Mouse (Mus musculus): ENCODE results near the gene Rap2a. TPM values are rescaled to one million over a fixed set of nuclear protein-coding genes. Genes with fewer than 3 reads are reported as not detected.
A peak's percentile ranks its signal among the peaks of the same experiment; 100 is the strongest.

Rap2a gene
- polyA plus RNA-seq, 1 experiment from 2014 or later = 48.4 TPM

DNA sequence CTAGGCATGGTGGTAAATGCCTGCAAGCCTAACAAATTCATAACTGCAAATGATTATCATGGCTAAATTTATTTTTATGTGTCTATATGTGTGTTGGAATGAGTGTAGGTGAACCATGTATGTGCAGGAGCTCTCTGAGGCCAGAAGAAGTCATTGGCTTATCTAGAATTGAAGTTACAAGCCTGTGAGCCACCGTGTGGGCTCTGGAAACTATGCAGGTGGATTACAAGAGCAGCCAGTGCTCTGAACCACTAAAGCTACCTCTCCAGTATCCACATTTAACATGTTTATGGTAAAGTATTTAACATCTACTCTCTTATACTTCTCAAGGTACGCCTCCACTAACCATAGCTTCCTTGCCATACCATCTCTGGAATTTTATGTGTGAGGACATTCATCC is 66.7 kb downstream of the Rap2a start:
- DNase-seq (ENCODE audit: low spot score) = no peak

More for the DNA sequence above, 66.7 kb downstream of the Rap2a start:
- 69% methylated on average over 2 of the region's 2 CpGs for WGBS
- Histone ChIP-seq H3K9ac (replicated peaks; ENCODE audit: low read depth) (no peak overlapping the region), H3K27ac (ENCODE audit: low read length) (peak overlapping the region; percentile 55; the same call in 1 of the 2 replicates), H3K9me3 (ENCODE audit: low read length) (no peaks in the 10 kb centered on the region), H3K36me3 (ENCODE audit: insufficient read depth, low read length) (no peaks in the 10 kb centered on the region), H3K4me3 (ENCODE audit: low read depth, low read length) (no peak overlapping the region), H3K4me1 (ENCODE audit: insufficient read depth, low read depth, low read length) (no peaks in the 10 kb centered on the region), H3K27me3 (replicated peaks; ENCODE audit: insufficient read depth, low read length) (no peaks in the 10 kb centered on the region), H3K4me2 (replicated peaks; ENCODE audit: low read depth, low read length) (no peak overlapping the region)
- TF ChIP-seq EP300 (IDR thresholded peaks at IDR 0.05) (no peak), CTCF (IDR thresholded peaks at IDR 0.05) (peak; percentile 32)
- no peak for ATAC-seq

Other genes with a start within 250 kb of the Rap2a start
- 171 and 176 TPM in 2 replicates for gene Mbnl2, start 202.8 kb upstream of the Rap2a start, polyA plus RNA-seq (2015; fragmentation: Nextera tagmentation; extraction: Ambion mirVana)